Mouse (Mus musculus) adrenal gland, postnatal 14 days (tissue): ENCODE results near the gene Ghitm. TPM values are rescaled to one million over a fixed set of nuclear protein-coding genes. Genes with fewer than 3 reads are reported as not detected.

Experiments used
- DNase-seq: peaks from one replicate; pipeline ENCODE4 v3.0.0; 2021; ENCODE audit warnings: mixed read lengths
- total RNA-seq: library from RNA; stranded (reverse); gene quantifications from 2 replicates; pipeline ENCODE4 v1.2.3, GENCODE M21; 2021

The Ghitm gene
- total RNA-seq, 1 experiment from 2014 or later: 803 TPM

DNA sequence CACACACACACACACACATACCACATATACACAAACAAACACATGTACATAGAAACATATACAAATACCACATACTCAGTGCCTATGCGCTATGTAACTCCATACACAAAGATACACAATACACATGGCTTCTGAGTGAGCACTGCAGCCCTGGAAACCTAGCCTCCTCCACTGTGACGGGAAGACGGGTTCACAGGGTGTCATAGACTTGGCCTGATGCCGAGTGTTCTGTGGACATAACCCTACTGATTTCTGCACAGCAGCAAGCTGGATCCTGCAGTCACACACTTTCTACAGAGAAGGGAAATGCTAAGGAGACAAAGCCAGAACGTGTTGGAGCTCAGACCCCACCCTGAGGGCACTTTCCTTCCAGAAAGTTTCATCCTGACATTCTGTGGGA is 30.3 kb downstream of the Ghitm start:
- peak; percentile 48 for DNase-seq

DNA sequence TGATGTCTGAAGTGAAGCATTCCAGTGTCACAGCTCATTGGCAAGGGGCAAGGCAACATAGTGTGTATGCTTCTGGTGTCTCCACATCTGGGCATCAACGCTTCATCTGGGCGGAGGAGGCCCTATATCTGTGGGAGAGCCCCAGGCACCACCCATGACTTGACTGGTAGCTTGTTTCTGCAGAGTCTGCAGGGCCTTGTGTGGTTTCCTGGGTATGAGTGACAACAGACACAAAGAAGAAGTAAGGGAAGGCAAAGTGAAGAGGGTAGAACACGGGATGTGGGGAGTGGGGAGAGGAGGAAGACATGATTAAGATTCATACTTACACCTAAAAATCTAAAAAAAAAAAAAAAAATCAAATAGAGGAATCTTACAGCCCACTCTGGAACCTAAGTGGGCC is 32.6 kb downstream of the Ghitm start:
- DNase-seq: no peak

DNA sequence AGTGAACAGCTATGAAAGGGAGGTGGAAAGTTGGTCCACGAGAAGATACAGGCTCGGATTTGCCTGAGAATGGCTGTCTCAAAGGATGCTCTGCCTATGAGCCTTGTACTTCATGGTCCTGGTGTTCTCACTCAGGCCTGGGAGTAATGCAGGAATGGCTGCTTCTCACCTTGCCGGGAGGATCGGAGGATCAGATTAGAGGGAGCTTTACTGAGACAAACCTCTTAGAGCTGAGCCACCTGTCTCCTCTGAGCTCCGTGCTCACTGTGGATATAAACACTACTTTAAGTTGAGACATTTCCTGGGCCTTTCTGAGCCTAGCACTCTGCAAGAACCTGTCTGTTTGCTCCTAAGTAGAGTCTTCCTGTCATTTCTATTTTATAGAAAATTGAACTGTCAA is 33.5 kb downstream of the Ghitm start:
- DNase-seq: no peak

DNA sequence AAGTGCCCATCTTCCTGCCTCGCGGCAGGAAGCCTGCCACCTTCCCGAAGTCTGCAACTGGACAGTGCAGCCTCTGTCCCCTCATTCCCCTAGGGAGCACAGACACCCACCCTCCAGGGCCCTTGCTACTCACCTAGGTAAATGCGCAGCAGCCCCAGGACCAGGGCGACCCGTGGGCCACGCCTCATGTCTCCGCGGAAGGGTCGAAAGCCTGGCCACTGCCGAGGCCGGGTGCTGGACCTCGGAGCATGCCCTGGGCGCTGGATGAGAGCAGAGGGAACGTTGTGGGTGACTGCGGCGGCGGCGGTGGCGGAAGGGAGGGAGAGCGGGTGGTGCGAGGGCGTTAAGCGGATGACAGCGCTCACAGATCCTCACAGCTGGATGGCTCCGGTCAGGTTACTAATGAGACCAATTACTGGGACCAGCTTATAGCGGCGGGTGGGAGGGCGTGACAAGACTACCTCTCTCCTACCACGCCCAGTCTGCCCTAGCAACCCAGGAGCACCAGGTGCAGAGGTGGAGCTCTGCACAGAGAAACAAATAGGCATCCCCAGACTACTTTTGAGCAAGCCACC is 37.0 kb downstream of the Ghitm start, which contains the start of gene Cdhr1:
Gene Cdhr1, minus strand, starts transcription at position 392 of the 575 bp plus-strand sequence.
- DNase-seq: peak; percentile 31

DNA sequence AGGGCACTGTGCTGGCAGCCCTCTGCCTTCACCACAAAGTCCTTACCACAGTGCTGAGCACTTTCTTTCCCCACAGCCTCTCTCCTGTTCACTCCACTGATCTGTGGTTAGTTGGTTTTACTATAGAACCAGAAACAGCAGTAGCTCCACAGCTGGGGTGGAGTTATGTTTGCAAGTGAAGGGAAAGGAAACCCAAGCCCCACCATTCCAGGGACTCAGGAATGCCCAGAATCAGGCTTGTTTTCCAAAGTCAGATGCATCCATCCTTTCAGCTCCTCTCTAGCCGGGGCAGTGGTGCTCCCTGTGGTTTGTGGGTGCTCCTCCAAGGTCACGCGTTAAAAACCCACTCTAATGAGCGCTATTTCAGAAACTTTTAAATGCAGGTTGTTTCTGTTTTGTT is 39.5 kb downstream of the Ghitm start:
- DNase-seq: no peak

DNA sequence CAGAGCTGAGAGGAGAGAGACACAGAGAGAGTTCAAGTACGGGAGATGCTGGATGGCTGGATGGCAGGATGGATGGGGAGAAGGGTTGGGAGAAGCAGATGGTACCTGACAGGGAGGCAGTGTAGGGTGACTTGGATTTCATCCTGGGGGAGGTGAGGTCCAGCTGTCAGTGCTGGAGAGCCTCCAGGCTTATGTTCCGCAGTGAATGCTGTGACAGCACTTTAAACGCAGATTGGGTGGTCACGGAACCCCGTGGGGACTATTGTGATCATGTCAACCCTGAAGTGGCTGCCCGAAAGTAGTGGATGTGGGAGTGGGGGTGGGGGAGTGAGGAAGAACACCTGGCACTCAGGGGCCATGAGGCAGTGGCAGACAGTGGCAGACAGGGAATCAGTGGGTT is 40.6 kb downstream of the Ghitm start:
- DNase-seq: no peak

DNA sequence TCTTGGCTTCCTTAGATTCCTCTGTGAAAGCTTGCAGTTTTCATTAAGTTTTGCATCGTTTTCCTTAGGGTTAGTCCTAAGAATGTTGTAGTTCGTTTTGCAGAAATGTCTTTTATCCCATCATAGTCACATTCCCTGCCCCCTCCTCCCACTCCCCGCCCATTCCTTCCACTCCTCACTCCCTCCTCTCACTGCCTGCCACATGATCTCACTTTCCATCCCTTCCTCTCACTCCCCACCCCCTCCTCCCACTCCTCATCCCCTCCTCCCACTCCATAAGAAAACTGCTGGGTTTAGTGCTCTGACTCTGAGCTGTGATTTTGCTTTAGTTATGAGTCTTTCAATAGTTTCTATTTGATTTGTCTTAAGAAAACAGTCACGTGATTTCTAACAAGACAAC is 51.3 kb downstream of the Ghitm start:
- no peak for DNase-seq

DNA sequence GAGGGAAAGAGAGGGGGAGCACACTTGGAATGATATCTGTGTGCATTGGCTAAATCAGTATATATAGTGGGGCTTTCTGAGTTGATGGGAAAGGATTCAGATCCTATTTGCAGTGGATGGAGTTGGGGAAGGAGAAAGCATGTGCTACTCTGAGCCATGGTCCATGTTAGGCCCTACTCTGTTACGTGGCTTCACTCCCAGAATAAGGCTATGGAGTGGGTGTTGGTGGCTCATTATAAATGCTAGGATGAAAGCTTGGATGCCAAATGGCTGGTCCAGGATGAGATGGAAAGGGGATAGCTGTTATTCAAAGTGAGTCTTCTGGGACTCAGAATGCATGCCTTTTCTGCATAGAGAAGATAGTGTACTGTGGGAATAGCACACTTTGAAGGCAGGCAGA is 54.3 kb downstream of the Ghitm start:
- no peak for DNase-seq

Other genes starting within 250 kb of the Ghitm start
- gene Ccser2, start 166.5 kb downstream of the Ghitm start, total RNA-seq: 31.3 and 31.4 TPM in 2 replicates
- gene Rgr, start 86.3 kb downstream of the Ghitm start, total RNA-seq: not detected in 2 replicates
- 0.11 TPM in 1 of 2 replicates, not detected in the other for gene Lrit1, start 80.4 kb downstream of the Ghitm start, total RNA-seq
- not detected in 2 replicates for gene Lrit2, start 67.3 kb downstream of the Ghitm start, total RNA-seq
- gene Cdhr1, start 36.9 kb downstream of the Ghitm start, total RNA-seq: 0.11 and 0.19 TPM in 2 replicates
- gene 2610528A11Rik, start 21.2 kb downstream of the Ghitm start, total RNA-seq: 0.70 and 2.0 TPM in 2 replicates